Mouse (Mus musculus) hindbrain, embryonic 16.5 days (tissue): ENCODE measurements around the gene Mvb12b. TPM values are rescaled to one million over a fixed set of nuclear protein-coding genes. Genes with fewer than 3 reads are reported as not detected.

ENCODE experiments used
- ATAC-seq: fragments of 200-750 bp; cut with Nextera tagmentation; 2 replicates; pipeline ENCODE4 v1.8.0; 2017; ENCODE audit warnings: moderate TSS enrichment, moderate library complexity
- H3K27ac ChIP-seq: fragments of 300-500 bp; sonication (generic); 2 replicates; pipeline ENCODE4 v1.5.1; 2014; ENCODE audit warnings: low read depth, mild to moderate bottlenecking, control low read depth, low read length, moderate library complexity
- H3K27me3 ChIP-seq: fragments of 300-500 bp; sonication (generic); replicated peaks from 2 replicates; pipeline ENCODE4 v1.6.1; 2014; ENCODE audit warnings: low read length; ENCODE audit not compliant: control insufficient read depth, insufficient read depth
- H3K36me3 ChIP-seq: fragments of 300-500 bp; sonication (generic); 2 replicates; pipeline ENCODE4 v1.6.1; 2014; ENCODE audit warnings: mild to moderate bottlenecking, low read length, moderate library complexity, mixed read lengths; ENCODE audit not compliant: control insufficient read depth, insufficient read depth
- H3K4me1 ChIP-seq: fragments of 300-500 bp; sonication (generic); 2 replicates; pipeline ENCODE4 v1.6.1; 2014; ENCODE audit warnings: low read depth, low read length; ENCODE audit not compliant: control insufficient read depth, insufficient read depth
- H3K4me2 ChIP-seq: fragments of 300-500 bp; sonication (generic); 2 replicates; pipeline ENCODE4 v1.6.1; 2014; ENCODE audit warnings: mild to moderate bottlenecking, low read length, control low read depth, moderate library complexity
- H3K4me3 ChIP-seq: fragments of 300-500 bp; sonication (generic); 2 replicates; pipeline ENCODE4 v1.5.1; 2014; ENCODE audit warnings: mild to moderate bottlenecking, low read length, control low read depth, moderate library complexity
- H3K9ac ChIP-seq: fragments of 300-500 bp; sonication (generic); 2 replicates; pipeline ENCODE4 v1.6.1; 2014; ENCODE audit warnings: low read depth, mild to moderate bottlenecking, control low read depth, low read length, moderate library complexity
- H3K9me3 ChIP-seq: fragments of 300-500 bp; sonication (generic); 2 replicates; pipeline ENCODE4 v1.6.1; 2014; ENCODE audit warnings: mild to moderate bottlenecking, low read length, moderate library complexity; ENCODE audit not compliant: control insufficient read depth
- WGBS: fragments of 180-500 bp; shearing (Covaris S2); extraction: QIAGEN DNeasy Blood & Tissue Kit; methylation state at CpG from one replicate; pipeline ENCODE4 v1.1.7; 2014; 5-methylcytosine and 5-hydroxymethylcytosine counted together
- polyA plus RNA-seq: library from polyadenylated mRNA; unstranded; fragments of >200 nt; fragmentation: Nextera tagmentation; extraction: Ambion mirVana; gene quantifications from 2 replicates; pipeline ENCODE4 v1.2.1, GENCODE M21; 2015

Mvb12b gene
- polyA plus RNA-seq, 1 experiment from 2014 or later = 46.5 TPM

- H3K4me1 ChIP-seq = peaks cover 59% of the 10 kb centered on the region
- H3K27ac ChIP-seq = peak overlapping the region; percentile 82
- H3K27me3 ChIP-seq = no peaks in the 10 kb centered on the region
- no peak for ATAC-seq
- 54% methylated on average over 7 of the region's 7 CpGs for WGBS
- H3K9me3 ChIP-seq = no peaks in the 10 kb centered on the region
- no peak overlapping the region for H3K4me3 ChIP-seq
- H3K36me3 ChIP-seq = peaks cover 2% of the 10 kb centered on the region; the same call in 1 of the 2 replicates
- 0 out of 2 replicates have a peak overlapping the region, but pooled peaks have one; percentile 10 for H3K9ac ChIP-seq
- H3K4me2 ChIP-seq = no peak overlapping the region
Measured at GRCm38 (mm10) chr2:33754980-33755632, 132.6 kb downstream of the Mvb12b start.

- H3K4me1 ChIP-seq = peaks cover 51% of the 10 kb centered on the region
Measured at GRCm38 (mm10) chr2:33754317-33754633, 133.5 kb downstream of the Mvb12b start.

GRCm38 (mm10) chr2:33753630-33754316, 134.0 kb downstream of the Mvb12b start:
- H3K27me3 ChIP-seq = no peaks in the 10 kb centered on the region
- H3K9ac ChIP-seq = peak overlapping the region; percentile 28
- peaks cover 8% of the 10 kb centered on the region for H3K36me3 ChIP-seq
- H3K4me1 ChIP-seq = peaks cover 46% of the 10 kb centered on the region
- H3K27ac ChIP-seq = peak overlapping the region; percentile 82
- no peaks in the 10 kb centered on the region for H3K9me3 ChIP-seq
- H3K4me2 ChIP-seq = no peak overlapping the region
- H3K4me3 ChIP-seq = no peak overlapping the region
- peak; percentile 89 for ATAC-seq
- WGBS = 16% methylated on average over 15 of the region's 15 CpGs

More at GRCm38 (mm10) chr2:33754317-33754633, 133.5 kb downstream of the Mvb12b start:
- no peaks in the 10 kb centered on the region for H3K27me3 ChIP-seq
- no peak overlapping the region for H3K4me2 ChIP-seq
- peaks cover 8% of the 10 kb centered on the region for H3K36me3 ChIP-seq
- no peaks in the 10 kb centered on the region for H3K9me3 ChIP-seq
- H3K27ac ChIP-seq = peak overlapping the region; percentile 82
- ATAC-seq = peak; percentile 55
- H3K4me3 ChIP-seq = no peak overlapping the region
- 50% methylated on average over 3 of the region's 3 CpGs for WGBS
- peak overlapping the region; percentile 12 for H3K9ac ChIP-seq

GRCm38 (mm10) chr2:33750611-33751010, 137.1 kb downstream of the Mvb12b start:
- ATAC-seq = no peak
- peaks cover 8% of the 10 kb centered on the region for H3K36me3 ChIP-seq
- no peak overlapping the region for H3K9ac ChIP-seq
- H3K27me3 ChIP-seq = no peaks in the 10 kb centered on the region
- H3K9me3 ChIP-seq = no peaks in the 10 kb centered on the region
- H3K27ac ChIP-seq = no peak overlapping the region
- 83% methylated on average over 7 of the region's 7 CpGs for WGBS
- H3K4me3 ChIP-seq = no peak overlapping the region
- peaks cover 59% of the 10 kb centered on the region for H3K4me1 ChIP-seq
- H3K4me2 ChIP-seq = no peak overlapping the region

GRCm38 (mm10) chr2:33746471-33746870, 141.3 kb downstream of the Mvb12b start:
- Histone ChIP-seq H3K27me3 (no peaks in the 10 kb centered on the region), H3K36me3 (peaks cover 8% of the 10 kb centered on the region), H3K4me3 (no peak overlapping the region), H3K4me2 (no peak overlapping the region), H3K27ac (peak overlapping the region; percentile 68), H3K9me3 (no peaks in the 10 kb centered on the region), H3K9ac (no peak overlapping the region), H3K4me1 (peaks cover 24% of the 10 kb centered on the region)
- WGBS = 6% methylated on average over 5 of the region's 5 CpGs
- ATAC-seq = peak; percentile 68

- Histone ChIP-seq H3K27ac (no peak overlapping the region), H3K9ac (no peak overlapping the region), H3K4me1 (peaks cover 20% of the 10 kb centered on the region), H3K27me3 (no peaks in the 10 kb centered on the region), H3K4me3 (no peak overlapping the region), H3K36me3 (peaks cover 8% of the 10 kb centered on the region), H3K9me3 (no peaks in the 10 kb centered on the region), H3K4me2 (no peak overlapping the region)
- ATAC-seq = no peak
- 90% methylated on average over 5 of the region's 5 CpGs for WGBS
Measured at GRCm38 (mm10) chr2:33745724-33746123, 142.0 kb downstream of the Mvb12b start.

GRCm38 (mm10) chr2:33737128-33737527, 150.6 kb downstream of the Mvb12b start:
- WGBS = 62% methylated on average over 3 of the region's 3 CpGs

GRCm38 (mm10) chr2:33736722-33737121, 151.0 kb downstream of the Mvb12b start:
- no peaks in the 10 kb centered on the region for H3K9me3 ChIP-seq
- no peaks in the 10 kb centered on the region for H3K36me3 ChIP-seq
- no peak overlapping the region for H3K4me3 ChIP-seq
- no peaks in the 10 kb centered on the region for H3K27me3 ChIP-seq
- H3K4me1 ChIP-seq = no peaks in the 10 kb centered on the region
- no peak overlapping the region for H3K9ac ChIP-seq
- no peak overlapping the region for H3K4me2 ChIP-seq
- no peak for ATAC-seq
- WGBS = 0% methylated on average over 2 of the region's 2 CpGs
- H3K27ac ChIP-seq = no peak overlapping the region

More at GRCm38 (mm10) chr2:33737128-33737527, 150.6 kb downstream of the Mvb12b start:
- Histone ChIP-seq H3K27me3 (no peaks in the 10 kb centered on the region), H3K9ac (no peak overlapping the region), H3K4me2 (no peak overlapping the region), H3K4me1 (no peaks in the 10 kb centered on the region), H3K4me3 (no peak overlapping the region), H3K27ac (no peak overlapping the region), H3K9me3 (no peaks in the 10 kb centered on the region), H3K36me3 (no peaks in the 10 kb centered on the region)
- ATAC-seq = no peak

- peak; percentile 46 for ATAC-seq
- Histone ChIP-seq H3K4me3 (no peak overlapping the region), H3K4me2 (no peak overlapping the region), H3K9ac (no peak overlapping the region), H3K9me3 (no peaks in the 10 kb centered on the region), H3K36me3 (no peaks in the 10 kb centered on the region), H3K27me3 (no peaks in the 10 kb centered on the region), H3K27ac (no peak overlapping the region), H3K4me1 (no peaks in the 10 kb centered on the region; the same call in 1 of the 2 replicates)
- 34% methylated on average over 10 of the region's 10 CpGs for WGBS
Measured at GRCm38 (mm10) chr2:33734781-33735485, 152.8 kb downstream of the Mvb12b start.
